Mouse (Mus musculus): Measurements from ENCODE around the gene Prtg. TPM values are rescaled to one million over a fixed set of nuclear protein-coding genes. Genes with fewer than 3 reads are reported as not detected.

The Prtg gene
- polyA plus RNA-seq, 2 experiments from 2014 or later: not detected

- no peak for ATAC-seq
Observed at GRCm38 (mm10) chr9:72810607-72811006, 3.9 kb downstream of the Prtg start.

- no peak for ATAC-seq
Observed at GRCm38 (mm10) chr9:72812091-72812490, 5.4 kb downstream of the Prtg start.

GRCm38 (mm10) chr9:72812594-72813570 is 6.2 kb downstream of the Prtg start:
- no peak for ATAC-seq

- ATAC-seq: no peak
Observed at GRCm38 (mm10) chr9:72825511-72825910, 18.8 kb downstream of the Prtg start.

- no peak for ATAC-seq
Observed at GRCm38 (mm10) chr9:72825976-72826375, 19.3 kb downstream of the Prtg start.

GRCm38 (mm10) chr9:72828616-72829257 is 22.1 kb downstream of the Prtg start:
- no peak for ATAC-seq

- ATAC-seq: no peak
Observed at GRCm38 (mm10) chr9:72833992-72834696, 27.5 kb downstream of the Prtg start.

GRCm38 (mm10) chr9:72835007-72835406 is 28.3 kb downstream of the Prtg start:
- ATAC-seq: no peak

GRCm38 (mm10) chr9:72836708-72837495 is 30.2 kb downstream of the Prtg start:
- ATAC-seq: no peak

- ATAC-seq: no peak
Observed at GRCm38 (mm10) chr9:72837598-72838160, 31.0 kb downstream of the Prtg start.

GRCm38 (mm10) chr9:72838256-72838655 is 31.6 kb downstream of the Prtg start:
- ATAC-seq: no peak

GRCm38 (mm10) chr9:72839346-72839990 is 32.8 kb downstream of the Prtg start:
- no peak for ATAC-seq

GRCm38 (mm10) chr9:72844496-72844895 is 37.8 kb downstream of the Prtg start:
- ATAC-seq: no peak

GRCm38 (mm10) chr9:72846160-72846559 is 39.5 kb downstream of the Prtg start:
- ATAC-seq: no peak

- no peak for ATAC-seq
Observed at GRCm38 (mm10) chr9:72851541-72851940, 44.9 kb downstream of the Prtg start.

GRCm38 (mm10) chr9:72851979-72852378 is 45.3 kb downstream of the Prtg start:
- no peak for ATAC-seq

- ATAC-seq: no peak
Observed at GRCm38 (mm10) chr9:72853681-72854190, 47.1 kb downstream of the Prtg start.

- no peak for ATAC-seq
Observed at GRCm38 (mm10) chr9:72856721-72857120, 50.0 kb downstream of the Prtg start.

- no peak for ATAC-seq
Observed at GRCm38 (mm10) chr9:72860764-72861163, 54.1 kb downstream of the Prtg start.

- no peak for ATAC-seq
Observed at GRCm38 (mm10) chr9:72861235-72861634, 54.6 kb downstream of the Prtg start.

GRCm38 (mm10) chr9:72862186-72862585 is 55.5 kb downstream of the Prtg start:
- ATAC-seq: no peak

Data from activated CD4-positive, CD25-positive, alpha-beta regulatory T cell, adult 4 months (primary cell).